Mouse (Mus musculus) thymus, postnatal 14 days (tissue): ENCODE results near the gene Nrde2.

ENCODE experiments used
- DNase-seq: peaks from one replicate; pipeline ENCODE4 v3.0.0; 2021

The Nrde2 gene

DNA sequence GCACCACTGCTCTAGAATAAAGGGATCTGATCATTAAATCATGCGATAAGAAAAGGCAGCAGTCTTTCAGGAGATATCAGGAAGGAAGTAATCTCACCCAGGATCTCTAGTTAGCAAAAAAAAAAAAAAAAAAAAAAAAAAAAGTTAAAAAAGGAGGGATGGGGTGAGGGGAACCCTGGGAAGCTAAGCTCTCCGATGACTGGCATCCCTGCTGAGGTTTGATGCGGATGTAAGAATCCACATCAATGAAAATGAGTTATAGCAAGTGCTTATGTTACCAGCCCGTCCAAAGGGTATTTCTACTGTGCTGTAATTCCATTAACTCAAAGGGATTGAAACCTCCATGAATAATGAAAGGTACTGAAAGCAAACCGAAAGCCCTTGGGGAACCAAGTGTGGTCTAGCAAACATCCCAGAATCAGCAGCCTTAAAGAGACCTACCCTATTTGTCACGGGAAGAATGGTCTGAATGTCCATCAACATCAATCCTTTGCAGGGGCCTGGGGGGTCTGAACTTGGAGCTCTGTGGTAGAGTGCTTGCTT lies 19.5 kb upstream of the Nrde2 start:
- no peak for DNase-seq

DNA sequence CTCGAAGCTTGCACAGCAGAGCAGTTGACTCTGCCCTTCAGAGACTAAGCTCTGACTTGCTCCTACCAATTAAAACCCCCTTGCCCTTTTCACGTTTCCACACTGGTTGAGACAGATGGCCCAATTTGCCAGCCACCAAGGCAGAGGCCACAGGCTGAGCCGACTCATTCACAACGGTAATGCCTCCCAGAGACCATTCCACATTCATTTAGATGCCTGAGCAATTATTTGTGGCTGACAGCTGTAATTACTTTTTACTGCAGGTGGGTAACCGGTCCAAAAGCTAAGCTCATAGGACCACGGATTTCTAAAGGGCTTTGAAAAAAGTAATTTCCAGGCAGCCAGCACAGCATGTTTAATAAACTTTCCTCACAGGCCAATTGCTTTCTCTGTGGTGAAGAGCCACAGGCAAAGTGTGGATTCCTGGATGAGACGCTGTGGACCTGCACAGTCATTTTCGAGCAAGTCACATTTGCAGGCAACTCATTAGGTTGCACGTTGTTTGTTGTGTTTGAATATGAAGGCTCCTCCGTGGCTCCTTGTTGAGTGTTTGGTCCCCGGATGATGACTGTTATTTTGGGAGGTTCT lies 17.1 kb upstream of the Nrde2 start:
- DNase-seq: no peak

GRCm38 (mm10) chr12:100172481-100172880 lies 13.0 kb upstream of the Nrde2 start:
- no peak for DNase-seq

DNA sequence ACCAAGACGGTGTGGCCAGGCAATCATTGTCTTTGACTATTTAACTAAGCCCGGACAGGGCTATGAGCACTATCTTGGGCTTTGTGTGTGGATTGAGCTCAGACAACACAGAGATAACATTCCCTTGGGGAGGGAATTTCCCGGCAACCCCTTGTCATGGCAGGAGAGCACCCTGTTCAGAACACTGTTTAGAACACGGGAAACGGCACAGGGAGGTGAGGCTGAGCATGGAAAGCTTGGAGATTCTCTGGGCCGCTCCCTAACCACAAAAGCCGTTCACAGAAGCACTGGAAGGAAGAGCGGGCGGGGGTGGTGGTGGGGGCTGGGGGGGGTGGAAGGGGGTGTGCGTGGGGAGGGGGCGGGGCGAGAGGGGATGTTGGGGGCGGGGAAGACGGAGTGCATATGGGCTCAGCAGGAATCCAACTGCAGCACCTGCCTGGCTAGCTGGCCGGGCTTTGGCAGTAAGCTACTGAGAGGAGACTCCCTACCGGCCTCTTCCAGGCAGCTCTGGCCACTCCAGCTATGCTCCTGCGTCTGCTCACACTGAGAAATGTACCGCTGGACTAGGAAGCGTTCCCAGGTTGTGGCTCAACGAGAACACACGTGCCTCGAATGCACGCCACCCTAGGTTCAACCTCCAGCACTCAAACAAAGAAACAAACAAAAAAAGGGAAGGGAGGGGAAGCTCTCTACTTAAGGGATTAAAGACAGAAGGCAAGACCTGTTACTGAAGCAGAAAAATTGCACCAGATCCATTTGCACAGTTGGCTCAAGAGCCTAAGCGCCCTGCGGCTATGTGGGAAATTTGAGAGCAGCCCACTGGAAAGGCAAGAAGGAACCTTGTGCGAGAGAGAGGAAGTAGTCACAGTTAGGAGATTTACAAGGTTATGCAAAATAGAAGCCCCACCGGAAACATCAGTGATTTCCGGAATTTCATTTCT lies 8.7 kb upstream of the Nrde2 start:
- peak; percentile 46 for DNase-seq

DNA sequence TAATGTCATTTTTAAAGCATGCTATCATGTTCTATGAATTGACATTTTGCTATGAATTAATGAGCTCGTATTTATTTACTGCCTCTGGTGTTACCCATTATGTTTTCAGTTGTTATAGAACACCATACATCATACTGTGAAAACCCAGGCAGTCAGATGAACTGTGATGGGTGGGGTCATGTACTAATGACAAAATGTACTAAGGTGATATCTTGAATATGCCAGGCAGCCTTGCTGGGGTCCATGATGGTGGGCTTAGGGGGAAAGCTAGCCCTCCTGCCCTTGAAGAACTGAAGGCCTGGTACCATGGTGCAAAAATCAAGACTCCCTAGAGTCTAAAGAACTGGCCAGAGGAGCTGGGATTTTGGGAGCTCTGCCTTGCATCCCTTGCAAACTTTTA lies 8.0 kb upstream of the Nrde2 start:
- DNase-seq: no peak

GRCm38 (mm10) chr12:100166939-100167338 lies 7.5 kb upstream of the Nrde2 start:
- no peak for DNase-seq

DNA sequence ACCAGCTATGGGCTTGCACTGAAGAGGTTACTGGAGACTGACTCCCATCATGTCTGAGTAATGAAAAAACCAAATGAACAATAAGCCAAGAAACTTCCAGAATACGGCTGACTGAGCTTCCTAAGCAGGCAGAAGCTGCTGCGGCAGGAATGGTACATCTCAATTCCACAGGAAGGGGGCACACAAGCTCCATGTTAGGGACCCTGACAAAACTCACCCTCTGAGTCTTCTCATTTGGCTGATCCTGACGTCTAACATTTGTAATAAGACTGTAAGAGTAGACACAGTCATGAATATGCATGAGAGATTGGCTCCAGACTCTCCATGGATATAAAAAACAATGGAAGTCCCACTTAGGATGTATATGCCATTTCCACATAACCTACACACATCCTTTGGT lies 6.7 kb upstream of the Nrde2 start:
- peak; percentile 64 for DNase-seq

DNA sequence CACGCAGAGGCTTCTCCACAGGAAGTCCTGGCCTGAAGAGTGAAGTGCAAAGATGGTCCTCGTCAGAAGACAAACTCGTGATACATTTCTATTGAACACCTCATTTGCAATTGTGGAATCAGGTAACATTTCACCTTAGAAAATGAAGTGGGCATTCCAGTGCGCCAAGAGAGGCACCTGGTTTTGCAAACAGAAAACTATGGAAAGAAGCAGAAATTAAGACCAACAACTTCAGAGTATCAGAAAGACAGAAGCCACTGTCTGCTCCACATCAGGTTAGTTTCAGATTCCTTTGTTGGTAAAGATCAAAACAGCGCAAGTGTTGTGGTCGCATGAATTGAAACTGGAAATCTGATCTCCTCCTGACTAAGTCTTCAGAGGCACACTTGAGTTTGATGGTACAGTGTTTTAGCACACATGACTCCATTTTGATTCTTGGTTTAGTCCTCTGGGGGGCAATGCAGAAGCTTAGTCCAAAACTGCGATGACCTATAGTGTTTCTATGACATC lies 5.6 kb upstream of the Nrde2 start:
- no peak for DNase-seq

DNA sequence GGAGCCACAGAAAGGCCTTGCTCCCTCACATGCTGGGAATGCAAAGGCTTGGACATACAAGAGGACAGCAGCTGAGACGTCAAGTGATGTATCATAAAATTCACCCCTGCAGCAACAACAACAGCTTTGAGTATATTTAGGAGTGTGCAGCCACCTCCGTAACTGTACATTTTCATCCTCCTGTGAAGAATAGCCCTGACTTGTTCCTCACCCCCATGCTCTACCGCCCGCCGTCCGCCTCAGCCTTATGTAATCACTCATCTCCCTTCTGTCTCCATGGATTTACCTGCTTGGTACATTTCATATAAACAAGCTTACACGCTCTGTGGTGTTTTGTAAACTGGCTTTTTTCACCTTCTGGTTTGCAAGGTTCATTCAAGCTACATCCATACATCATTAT lies 7.0 kb downstream of the Nrde2 start:
- no peak for DNase-seq

- DNase-seq: no peak
These were observed 15.2 kb downstream of the Nrde2 start for GRCm38 (mm10) chr12:100144269-100144668.

DNA sequence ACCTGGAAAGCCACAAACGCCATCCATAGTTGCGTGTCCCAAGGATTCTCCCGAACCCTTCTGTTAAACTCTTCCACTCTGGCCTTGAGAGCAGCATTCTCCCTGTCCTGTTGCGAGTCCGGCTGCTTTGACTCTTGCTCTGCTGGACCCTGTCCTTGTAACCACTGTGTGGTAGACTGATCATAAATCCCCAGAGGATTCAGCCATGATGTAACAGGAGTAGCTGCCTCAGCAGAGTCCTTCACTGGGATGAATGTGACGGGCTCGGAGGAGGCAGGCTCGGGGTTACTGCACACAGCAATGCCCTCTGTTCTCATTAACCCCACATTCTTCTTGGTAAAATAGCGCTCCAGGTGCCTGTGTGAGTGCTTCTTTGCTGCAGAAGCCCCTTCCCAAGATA lies 15.7 kb downstream of the Nrde2 start:
- no peak for DNase-seq

- no peak for DNase-seq
These were observed 16.5 kb downstream of the Nrde2 start for GRCm38 (mm10) chr12:100142848-100143523.

DNA sequence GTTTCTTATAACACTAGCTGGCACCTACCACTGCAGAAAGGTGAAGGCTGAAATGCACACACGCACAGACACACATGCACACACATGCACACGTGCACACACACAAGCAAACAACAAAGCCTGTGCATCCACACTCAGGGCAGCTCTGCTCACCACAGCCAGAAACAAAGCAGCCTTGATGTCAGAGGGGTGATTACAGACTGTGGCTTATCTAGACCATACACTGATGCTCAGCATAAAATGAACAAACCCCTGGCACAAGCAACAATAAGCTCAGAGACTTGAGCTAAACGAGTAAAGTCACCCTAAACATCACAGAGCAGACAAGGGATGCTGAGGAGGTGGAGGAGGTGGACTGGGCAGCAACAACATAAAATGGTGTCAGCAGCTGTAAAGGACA lies 24.3 kb downstream of the Nrde2 start:
- DNase-seq: no peak

GRCm38 (mm10) chr12:100134395-100134936 lies 25.0 kb downstream of the Nrde2 start:
- DNase-seq: no peak

DNA sequence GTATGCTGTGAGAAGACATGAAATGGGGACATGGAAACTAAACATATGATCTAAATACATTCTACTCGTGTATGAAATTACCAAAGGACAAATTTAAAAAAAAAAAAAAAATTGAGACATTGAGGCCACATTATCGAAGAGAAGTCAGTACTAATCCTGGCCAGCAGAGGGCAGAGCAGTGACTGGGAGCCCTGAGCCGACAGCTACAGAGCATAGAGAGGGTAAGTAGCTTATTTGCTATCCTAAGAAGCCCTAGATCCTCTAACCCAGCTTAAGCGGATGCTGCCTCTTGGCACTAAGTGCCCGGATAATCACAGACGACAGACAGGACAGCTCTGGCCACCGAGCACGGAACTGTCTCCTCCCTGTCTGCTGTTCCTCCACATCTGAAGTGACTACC lies 27.8 kb downstream of the Nrde2 start:
- DNase-seq: peak; percentile 66

- no peak for DNase-seq
These were observed 28.3 kb downstream of the Nrde2 start for GRCm38 (mm10) chr12:100131167-100131566.

- no peak for DNase-seq
These were observed 30.5 kb downstream of the Nrde2 start for GRCm38 (mm10) chr12:100128961-100129360.

GRCm38 (mm10) chr12:100128522-100128921 lies 30.9 kb downstream of the Nrde2 start:
- no peak for DNase-seq

GRCm38 (mm10) chr12:100127866-100128480 lies 31.5 kb downstream of the Nrde2 start:
- DNase-seq: no peak

GRCm38 (mm10) chr12:100126968-100127865 lies 32.2 kb downstream of the Nrde2 start:
- DNase-seq: no peak
